Mouse (Mus musculus) ES-E14 (cell line): Measurements from ENCODE around the gene Acot7.

Experiments used
- CHD2 ChIP-seq: IDR thresholded peaks from 2 replicates; pipeline ENCODE4 v1.6.1; 2014; ENCODE audit warnings: mild to moderate bottlenecking, low read depth, low read length, inconsistent platforms
- HCFC1 ChIP-seq: IDR thresholded peaks from 2 replicates; pipeline ENCODE4 v1.6.1; 2012; ENCODE audit warnings: low read length, inconsistent platforms, borderline replicate concordance; ENCODE audit not compliant: insufficient read depth
- ZC3H11A ChIP-seq: IDR thresholded peaks from 2 replicates; pipeline ENCODE4 v1.6.1; 2012; ENCODE audit warnings: low read depth, mild to moderate bottlenecking, inconsistent platforms, low read length, borderline replicate concordance

DNA sequence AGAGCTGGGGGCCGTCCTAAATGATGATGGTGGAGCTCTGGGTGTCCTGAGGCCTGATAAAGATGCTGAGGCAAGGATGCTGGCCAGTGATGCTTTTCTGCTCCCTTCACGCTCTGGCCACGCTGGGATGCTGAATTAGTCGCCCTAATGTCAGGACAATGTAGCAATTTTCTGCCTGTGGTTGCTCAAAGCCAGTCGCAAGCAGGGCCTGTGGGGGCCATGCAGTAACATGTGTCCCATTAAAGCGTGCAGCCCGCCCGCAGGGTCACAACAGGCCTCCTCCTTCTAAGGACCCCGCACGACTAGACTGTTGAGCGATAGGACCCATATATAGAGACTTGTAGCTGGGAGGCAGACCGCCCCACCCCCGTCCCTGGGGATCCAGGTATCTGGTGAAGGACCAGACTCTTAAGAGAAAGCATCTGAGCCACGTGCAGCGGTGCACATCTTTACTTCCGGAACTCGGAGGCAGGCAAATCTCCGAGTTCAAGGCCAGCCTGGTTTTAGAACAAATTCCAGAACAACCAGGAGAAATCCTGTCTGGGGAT lies 110.5 kb downstream of the Acot7 start:
- TF ChIP-seq HCFC1 = no peak
- TF ChIP-seq ZC3H11A = no peak
- no peak for TF ChIP-seq CHD2
